Mouse (Mus musculus): Measurements from ENCODE around the gene Unk. TPM values are rescaled to one million over a fixed set of nuclear protein-coding genes. Genes with fewer than 3 reads are reported as not detected.
A peak's percentile ranks its signal among the peaks of the same experiment; 100 is the strongest.
"Not testable (repeated sequence)": the region's sequence is repeated elsewhere in the genome, so short reads cannot be mapped to it uniquely, and the experiment has no call there.

The Unk gene
- total RNA-seq, 2 experiments from 2014 or later = 19.6 to 23.2 TPM

DNA sequence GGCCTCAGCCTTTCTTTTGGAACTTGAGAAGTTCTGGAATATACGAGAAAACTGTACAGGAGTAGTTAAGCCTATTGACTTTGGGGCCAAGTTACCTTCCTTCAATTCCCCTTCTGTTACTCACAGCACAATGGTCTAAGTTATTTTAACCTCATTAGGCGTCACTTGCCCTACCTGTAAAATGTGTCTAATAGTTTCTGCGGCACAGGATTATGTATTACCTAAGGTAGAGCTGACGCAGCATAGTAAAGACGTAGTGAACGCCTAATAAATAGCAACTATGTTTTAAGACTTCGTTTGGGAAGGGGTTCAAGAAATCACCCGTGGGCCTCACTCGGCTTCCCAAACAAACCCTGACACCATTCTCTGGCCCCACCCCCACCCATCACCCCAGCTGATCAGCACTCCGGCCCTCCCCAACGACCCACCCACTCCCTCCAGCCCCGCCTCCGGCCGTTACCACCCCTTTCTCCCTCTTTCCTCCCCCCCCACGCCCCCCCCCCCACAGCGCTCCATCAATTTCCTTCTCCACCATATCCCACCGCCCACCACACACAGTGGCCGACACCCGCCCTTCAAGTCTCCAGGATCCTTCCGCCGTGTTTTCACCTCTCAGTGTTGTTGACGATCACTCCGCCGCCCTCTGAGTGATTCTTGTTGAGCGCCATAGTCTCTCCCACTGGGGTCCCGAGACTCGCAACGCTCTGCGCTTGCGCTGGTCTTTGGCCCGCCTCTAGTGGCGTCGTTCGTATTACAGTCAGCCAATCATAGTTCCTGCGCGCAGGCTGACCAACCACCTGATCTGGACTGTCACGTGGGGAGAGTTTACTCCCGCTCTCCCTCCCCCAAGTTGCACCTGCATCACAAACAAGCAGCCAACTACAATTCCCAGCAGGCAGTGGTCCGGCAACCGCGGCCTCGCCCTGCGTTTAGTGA lies 56.4 kb downstream of the Unk start, which contains the start of gene Wbp2:
TSS of gene Wbp2 (minus strand) at position 738 of the 936 bp plus-strand sequence.
- peak; percentile 88 to 90 for DNase-seq (ENCODE audit: extremely low spot score in 1 of 2, low spot score in 1 of 2)

DNA sequence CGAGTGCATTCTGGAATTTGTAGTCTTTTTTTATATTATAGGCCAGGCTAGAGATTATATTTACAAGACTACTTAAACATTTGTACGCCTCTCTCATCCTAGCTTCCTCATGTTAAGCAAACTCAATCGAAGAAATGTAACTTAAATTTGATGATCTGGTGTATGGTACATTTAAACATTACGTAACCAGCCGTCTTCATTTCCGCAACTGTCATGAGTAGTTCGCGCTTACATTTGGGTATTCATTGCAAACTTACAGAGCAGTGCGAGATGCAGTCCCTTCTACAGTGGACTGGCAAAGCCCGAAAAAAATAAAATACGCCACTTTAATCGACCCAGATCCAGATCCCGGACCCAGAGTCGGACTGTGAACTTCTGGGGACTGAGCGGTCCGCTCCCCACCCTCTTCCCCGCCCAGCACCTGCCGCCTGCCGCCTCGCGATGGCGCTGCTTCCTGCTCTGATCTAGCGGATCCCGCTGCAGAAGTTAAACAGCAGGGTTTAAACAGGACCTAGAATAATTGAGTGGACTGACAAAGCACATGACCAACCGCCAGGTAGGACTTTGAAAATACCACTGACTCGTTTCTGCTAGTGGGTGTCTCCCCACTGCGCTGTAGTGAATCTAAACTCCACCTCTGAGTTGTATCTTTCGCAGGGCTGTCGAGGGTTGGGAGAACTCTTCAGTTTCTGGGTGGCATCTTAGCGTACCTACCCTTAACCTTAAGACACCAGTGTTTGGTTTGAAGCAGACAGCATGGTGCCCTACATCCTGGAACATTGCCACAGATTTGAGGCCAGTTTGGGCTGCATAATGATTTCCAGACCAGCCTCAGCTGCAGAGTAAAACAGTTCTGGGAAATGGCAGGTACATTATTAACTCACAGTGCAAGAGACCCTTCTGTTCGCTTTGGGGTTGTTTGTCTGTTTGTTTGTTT lies 57.3 kb downstream of the Unk start:
- DNase-seq (ENCODE audit: extremely low spot score in 1 of 2, low spot score in 1 of 2) = peak; percentile 73 to 89

DNA sequence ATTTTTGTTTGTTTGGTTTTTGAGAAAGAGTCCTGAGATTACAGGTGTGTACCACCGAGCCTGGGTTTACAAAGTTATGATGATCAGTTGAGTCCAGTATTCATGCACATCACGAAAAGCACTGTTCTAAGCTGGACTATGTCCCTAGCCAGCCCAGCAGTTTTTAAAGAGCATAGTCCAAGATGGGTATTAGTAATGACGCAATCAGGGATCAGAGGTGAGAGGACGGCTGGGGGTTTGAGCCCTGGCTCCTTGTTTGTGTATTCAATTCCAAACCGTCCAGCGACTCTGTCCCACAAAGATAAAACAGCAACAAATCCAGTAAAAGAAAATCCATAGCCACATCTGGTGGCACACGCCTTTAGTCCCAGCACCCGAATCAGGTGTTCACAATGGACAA lies 58.1 kb downstream of the Unk start:
- DNase-seq (ENCODE audit: extremely low spot score in 1 of 2, low spot score in 1 of 2) = no peak

DNA sequence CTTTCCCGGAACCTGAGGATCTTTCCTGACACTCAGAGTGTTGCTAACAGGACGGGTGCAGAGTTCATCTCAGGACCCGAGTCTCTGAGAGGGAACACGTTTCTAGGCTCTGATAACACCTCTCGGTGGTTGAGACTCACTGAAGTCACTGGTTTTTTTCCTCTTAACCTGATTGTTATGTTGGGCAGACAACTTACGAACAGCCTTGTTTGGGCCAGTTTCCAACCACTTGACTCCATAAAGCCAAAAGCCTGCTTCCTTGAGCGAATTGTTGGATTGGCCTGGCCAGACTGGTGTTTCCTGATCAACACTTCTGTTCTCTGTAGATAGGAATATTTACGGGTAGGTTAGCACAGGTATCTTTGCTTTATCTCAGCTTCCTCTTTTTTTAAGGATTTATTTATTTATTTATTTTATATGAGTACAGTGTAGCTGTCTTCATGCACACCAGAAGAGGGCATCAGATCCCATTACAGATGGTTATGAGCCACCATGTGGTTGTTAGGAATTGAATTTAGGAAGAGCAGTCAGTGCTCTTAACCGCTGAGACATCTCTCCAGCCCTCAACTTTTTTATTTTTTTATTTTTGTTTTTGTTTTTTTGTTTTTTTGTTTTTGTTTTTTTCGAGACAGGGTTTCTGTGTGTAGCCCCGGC lies 58.7 kb downstream of the Unk start:
- DNase-seq (ENCODE audit: extremely low spot score in 1 of 2, low spot score in 1 of 2) = no peak

DNA sequence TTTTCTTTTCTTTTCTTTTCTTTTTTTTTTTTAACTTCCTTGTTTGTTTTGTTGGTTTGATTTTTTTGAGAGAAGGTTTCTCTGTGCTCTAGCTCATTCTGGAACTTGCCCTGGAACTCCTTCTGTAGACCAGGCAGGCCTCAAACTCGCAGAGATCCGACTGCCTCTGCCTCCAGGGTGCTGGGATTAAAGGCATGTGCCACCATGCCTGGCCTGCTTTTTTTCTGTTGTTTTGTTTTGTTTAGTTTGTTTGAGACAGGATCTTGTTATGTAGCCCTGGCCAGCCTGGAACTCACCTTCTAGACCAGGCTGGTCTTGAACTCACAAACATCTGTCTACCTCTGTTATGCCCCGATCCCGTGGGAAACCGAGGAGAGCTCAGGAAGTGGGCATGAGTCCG lies 59.4 kb downstream of the Unk start:
- no peak for DNase-seq (ENCODE audit: extremely low spot score in 1 of 2, low spot score in 1 of 2)

DNA sequence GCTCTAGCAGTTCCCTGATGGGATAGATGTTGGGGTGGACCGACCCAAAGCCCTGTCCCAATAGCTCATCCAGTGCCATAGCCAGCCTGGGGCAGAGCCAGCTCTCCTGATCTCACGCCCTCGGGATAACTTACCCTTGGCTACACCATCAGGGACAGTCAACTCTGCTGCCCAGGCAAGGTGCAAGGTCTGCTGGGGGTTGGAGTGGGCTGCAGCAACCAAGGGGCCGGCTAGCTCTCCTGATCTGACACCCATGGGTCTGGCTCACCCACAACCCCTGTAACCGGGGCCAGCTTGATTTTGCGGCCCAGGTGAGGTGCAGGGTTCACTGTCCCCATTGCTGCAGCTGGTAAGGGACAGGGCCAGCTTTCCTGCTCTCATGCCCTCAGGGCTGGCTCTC lies 61.5 kb downstream of the Unk start:
- no peak for DNase-seq (ENCODE audit: extremely low spot score in 1 of 2, low spot score in 1 of 2)

DNA sequence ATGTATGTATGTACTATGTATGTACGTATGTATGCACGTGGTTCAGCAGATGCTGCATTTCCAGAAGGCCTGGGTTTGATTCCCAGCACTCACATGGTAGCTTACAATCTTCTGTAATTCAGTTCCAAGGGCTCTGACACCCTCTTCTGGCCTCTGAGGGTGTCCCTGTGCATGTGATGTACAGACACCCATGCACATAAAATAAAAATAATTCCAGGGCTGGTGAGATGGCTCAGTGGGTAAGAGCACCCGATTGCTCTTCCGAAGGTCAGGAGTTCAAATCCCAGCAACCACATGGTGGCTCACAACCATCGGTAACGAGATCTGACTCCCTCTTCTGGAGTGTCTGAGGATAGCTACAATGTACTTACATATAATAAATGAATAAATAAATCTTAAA lies 62.8 kb downstream of the Unk start:
- DNase-seq (ENCODE audit: extremely low spot score in 1 of 2, low spot score in 1 of 2) = not testable (repeated sequence)

DNA sequence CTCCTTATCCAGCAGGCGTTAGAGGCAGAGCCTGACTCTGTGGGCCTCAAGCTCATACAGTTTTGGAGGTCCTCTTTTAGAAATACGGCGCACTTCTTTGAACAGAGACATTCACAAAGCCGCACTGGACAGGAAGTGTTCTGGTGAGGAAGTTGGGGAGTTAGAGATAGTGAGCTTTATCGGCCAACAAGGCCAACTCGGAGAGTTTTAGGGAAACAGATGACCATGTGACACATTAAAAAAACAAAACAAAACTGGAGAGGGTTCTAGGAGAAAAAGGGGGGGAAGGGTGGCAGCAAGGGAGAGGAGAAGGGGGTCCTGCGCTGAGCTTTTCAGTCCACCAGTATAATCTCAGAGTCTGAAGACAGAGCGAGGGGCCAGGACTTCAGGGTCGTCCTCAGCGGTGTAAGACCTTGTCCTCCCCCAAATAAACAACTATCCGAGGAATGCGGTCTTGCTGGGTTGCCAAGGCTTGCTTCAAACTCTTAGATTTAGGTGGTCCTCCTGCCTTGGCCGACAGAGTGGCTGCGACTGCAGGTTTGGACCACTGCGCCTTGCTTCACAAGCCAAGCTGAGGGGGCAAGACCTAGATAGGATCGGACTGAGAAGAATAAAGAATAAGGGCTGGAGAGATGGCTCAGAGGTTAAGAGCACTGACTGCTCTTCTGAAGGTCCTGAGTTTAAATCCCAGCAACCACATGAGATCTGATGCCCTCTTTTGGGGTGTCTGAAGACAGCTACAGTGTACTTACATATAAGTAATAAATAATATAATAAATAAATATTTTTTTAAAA lies 63.8 kb downstream of the Unk start:
- DNase-seq (ENCODE audit: extremely low spot score in 1 of 2, low spot score in 1 of 2) = no peak

DNA sequence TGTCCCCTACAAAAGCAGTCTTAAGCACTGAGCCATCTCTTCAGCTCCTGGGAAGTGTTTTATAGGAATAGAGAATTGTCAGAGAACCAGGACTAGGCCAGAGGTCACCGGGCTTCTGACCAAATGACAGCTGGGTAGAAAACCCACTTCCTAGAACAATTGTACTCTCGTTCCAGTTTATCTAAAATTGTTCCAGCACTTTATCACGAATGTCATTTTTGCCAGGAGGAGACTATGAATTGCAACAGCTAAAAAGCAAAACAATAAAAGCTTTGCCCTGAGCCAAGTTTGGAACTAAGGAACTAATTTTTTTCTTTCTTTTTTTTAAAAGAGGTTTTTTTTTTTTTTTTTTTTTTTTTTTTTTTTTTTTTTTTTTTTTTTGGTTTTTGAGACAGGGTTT lies 65.5 kb downstream of the Unk start:
- DNase-seq (ENCODE audit: extremely low spot score in 1 of 2, low spot score in 1 of 2) = no peak

DNA sequence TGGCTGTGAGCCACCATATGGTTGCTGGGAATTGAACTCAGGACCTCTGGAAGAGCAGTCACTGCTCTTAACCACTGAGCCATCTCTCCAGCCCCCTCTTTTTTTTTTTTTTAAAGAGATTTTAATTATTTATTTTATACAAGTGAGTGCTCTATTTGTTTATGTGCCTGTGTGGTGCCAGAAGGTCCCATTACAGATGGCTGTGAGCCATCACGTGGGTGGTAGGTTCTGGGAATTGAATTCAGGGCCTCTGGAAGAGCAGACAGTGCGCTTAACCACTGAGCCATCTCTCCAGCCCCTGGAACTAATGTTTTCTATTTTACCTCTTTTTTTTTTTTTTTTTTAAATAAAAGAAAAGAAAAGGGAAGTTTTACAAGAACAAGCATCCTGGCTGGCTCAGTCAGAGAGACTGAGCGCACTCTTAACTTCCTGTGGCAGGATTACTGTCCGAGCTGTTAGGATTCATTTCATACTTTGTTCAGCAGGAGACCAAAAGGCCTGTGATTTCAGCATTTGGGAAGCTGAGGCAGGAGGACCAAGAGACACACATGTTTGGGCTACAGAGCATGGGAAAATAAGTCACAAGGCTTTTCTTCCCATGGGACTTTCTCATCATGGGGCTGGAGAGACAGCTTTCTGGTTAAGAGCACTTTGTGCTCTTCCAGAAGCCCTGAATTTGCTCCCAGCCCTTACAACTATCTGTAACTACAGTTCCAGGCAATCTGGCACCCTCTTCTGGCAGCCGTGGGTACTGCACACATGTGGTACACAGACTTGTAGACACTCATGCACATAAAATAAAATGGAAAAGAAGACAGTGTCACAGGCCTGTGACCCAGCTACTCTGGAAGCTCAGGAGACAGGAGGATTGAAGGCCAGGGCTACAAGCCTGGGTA lies 66.3 kb downstream of the Unk start:
- DNase-seq (ENCODE audit: extremely low spot score in 1 of 2, low spot score in 1 of 2) = no peak

DNA sequence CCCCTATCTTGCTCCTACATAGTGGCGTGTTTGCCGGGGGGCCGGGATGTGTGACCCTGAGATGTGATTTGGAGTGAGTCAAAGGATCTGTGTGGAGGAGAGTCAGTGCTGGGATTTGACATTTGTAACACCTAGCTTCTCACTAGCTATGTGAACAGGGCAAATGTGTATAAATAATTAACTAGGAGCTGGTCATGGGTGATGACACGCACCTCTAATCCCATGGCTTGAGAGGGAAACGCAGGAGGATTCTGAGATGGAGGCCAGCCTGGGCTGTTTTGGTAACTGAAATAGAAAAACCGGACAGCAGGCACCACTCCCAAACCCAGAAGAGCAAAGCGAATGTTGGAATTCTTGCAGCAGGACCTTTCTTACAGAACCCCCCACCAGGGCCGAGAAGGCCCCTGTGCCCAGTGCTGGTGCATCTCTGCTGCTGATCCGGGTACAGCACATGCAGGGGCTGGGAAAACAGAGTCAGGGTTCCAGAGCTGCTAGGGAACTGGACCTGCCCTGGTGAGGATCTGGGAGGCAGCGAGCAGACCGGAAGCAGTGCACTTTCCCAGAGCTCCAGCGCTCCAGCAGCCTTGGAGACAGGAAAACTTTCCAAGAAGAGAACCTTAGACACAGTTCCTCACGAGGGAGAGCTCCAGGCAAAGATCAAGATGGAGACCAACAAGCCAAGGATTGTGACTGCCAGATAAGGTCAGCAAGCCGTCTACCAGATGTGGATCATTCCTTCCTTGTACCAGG lies 68.8 kb downstream of the Unk start:
- no peak for DNase-seq (ENCODE audit: extremely low spot score in 1 of 2, low spot score in 1 of 2)

DNA sequence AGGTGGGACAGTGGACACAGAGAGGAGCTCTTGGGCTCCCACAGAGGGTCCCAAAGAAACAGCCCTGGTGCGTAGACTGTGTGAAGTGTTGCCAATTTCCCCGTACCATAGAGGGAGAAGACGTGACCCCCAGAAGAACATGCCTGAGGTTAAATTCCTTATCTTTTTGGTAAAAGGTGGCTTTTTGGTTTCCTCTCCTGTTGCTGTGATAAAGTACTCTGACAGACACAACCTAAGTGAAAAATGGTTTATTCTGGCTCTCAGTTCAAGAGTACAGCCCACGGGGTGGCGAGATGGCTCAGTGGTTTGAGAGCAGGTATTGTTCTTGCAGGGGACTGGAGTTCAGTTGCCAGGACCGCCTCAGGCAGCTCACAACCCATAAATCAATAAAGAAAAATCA lies 69.3 kb downstream of the Unk start:
- no peak for DNase-seq (ENCODE audit: extremely low spot score in 1 of 2, low spot score in 1 of 2)

DNA sequence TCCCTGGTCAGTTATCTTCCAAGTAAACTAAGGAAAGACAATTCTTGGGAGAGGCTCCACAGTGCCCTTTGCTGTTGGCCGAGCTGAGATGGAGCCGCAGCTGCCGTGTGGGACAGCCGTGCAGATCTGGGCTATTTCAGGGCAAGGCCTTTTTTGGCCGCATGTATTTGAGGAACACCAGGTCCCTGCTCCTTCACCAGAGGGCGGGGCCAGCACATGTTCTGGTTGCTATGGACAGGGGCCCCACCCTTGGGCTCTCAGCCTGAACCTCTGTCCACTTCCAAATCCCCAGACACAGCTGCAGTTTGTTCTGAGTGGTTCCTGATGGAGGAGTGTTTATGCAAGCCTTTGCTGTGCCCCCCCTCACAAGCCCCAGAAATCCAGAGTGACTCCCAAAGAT lies 70.3 kb downstream of the Unk start:
- no peak for DNase-seq (ENCODE audit: extremely low spot score in 1 of 2, low spot score in 1 of 2)

DNA sequence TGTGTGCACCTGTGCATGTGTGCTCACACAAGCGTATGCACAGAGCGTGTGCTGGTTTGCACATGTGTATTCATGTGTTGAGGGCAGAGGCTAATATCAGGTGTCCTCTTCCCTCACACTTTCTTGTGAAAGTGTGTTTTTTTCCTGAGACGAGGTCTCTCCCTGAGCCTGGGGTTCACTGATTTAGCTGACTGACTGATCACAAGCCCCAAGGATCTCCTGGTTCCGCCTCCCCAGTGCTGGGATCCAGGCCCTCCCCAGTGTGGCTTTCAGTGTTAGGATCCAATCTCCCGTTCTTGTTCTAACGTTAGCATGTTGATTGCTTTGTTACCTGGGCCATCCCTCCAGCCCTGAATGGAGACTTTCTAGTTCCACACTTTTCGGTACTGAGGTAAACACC lies 70.7 kb downstream of the Unk start:
- DNase-seq (ENCODE audit: extremely low spot score in 1 of 2, low spot score in 1 of 2) = no peak

DNA sequence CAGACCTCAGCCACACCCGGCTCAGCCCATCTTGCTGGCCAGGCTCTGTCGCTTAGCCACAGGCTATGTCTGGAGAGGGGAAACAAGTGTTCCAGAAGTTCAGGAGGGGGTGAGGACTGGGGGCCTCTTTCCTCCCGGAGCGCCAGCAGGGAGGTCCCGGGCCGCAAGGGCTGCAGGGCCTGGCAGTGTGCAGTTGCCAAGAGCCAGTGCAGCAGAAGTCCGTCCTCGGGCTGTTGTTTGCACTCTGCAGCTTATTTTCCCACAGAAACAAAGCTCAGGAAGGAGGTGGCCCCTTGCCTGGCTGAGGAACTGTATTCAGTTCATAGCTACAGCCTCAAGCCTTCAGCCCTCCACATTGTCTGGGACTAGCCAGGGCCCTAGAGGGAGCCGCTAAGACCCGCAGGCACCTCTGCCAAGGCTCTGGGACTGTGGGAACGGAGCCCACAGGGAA lies 71.8 kb downstream of the Unk start:
- DNase-seq (ENCODE audit: extremely low spot score in 1 of 2, low spot score in 1 of 2) = no peak

DNA sequence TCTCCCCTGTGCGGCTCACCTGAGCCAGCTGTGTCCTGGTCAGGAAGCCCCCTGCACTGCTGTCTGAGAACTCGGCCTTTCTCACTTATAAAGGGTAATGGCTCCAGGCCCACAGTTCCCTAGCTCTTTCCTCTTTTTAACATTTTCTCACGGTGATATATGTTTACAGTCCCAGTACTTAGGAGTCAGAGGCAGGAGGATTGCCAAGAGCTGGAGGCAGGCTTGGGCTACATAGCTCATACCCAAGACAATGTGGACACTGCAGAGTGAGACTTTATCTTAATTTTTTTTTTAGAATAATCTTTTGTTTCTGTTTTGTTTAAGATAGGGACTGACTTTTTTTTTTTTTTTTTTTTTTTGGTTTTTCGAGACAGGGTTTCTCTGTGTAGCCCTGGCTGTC lies 72.3 kb downstream of the Unk start:
- no peak for DNase-seq (ENCODE audit: extremely low spot score in 1 of 2, low spot score in 1 of 2)

DNA sequence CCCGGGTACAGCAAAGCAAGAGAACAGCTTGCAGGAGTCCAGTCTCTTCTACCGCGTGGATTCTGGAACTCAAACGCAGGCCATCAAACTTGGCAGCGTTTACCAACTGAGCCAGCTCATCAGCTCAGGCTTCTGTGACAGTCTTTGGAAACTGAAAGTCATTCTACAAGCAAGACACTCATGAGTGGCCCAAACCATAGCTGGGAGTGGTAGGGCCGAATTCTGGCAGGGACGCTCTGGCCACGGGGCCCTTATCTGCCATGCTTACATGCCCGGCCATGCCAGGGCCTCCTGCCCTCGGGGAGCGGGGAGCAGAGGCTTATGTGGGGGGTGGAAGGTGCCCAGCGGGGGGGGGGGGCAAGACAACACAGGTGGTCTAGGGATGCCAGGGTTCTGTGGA lies 73.5 kb downstream of the Unk start:
- DNase-seq (ENCODE audit: extremely low spot score in 1 of 2, low spot score in 1 of 2) = no peak

DNA sequence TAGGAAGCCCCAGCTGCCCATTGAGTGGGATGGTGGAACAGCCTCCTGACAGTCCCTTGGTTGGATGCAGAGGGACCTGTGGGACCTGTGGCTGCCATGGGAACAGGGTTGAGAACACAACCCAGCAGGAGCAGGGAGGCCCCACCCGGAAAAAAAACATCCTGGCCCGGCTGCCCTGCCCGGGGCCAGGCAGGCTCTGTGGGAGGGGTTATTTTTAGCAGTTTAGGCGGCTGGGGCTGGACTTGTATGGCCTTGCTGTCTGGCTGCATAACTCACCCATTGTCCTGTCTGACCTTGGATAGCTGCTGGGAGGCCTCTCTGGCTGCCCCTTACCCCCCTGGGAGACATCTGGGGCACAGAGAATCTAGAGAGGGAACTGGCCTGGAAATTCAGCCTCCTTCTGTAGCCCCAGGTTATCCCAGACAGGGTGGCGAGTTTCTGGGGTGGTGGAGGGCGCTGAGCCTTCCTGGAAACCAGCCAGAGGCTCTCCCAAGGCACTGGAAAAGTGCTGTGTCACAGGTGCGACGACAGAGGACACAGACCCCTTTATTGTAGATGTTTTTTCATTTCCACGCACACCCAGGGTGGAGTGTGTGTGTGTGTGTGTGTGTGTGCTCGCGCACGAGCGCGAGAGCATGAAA lies 74.0 kb downstream of the Unk start:
- DNase-seq (ENCODE audit: extremely low spot score in 1 of 2, low spot score in 1 of 2) = no peak

Measured in layer of hippocampus, postnatal 25 days (tissue).